Mouse (Mus musculus) bone marrow, adult 2 months (tissue): Measurements from ENCODE around the gene Akap12. TPM values are rescaled to one million over a fixed set of nuclear protein-coding genes. Genes with fewer than 3 reads are reported as not detected.

ENCODE experiments used
- H3K27ac ChIP-seq: fragments of 200-500 bp; 2 replicates; pipeline ENCODE4 v1.5.1; 2012; ENCODE audit warnings: low read depth, mild to moderate bottlenecking, control low read depth, inconsistent platforms, low read length; ENCODE audit not compliant: control insufficient read depth, poor library complexity, insufficient read depth
- H3K4me1 ChIP-seq: fragments of 200-500 bp; 2 replicates; pipeline ENCODE4 v1.6.1; 2011; ENCODE audit warnings: low read length; ENCODE audit not compliant: control insufficient read depth, insufficient read depth
- H3K4me3 ChIP-seq: fragments of 200-500 bp; replicated peaks from 2 replicates; pipeline ENCODE3; 2011; ENCODE audit warnings: mild to moderate bottlenecking, low read depth, low read length, control low read depth; ENCODE audit not compliant: control insufficient read depth
- CTCF ChIP-seq: fragments of 200-500 bp; IDR thresholded peaks from 2 replicates; pipeline ENCODE4 v1.5.1; 2011; ENCODE audit warnings: low read length, control low read depth; ENCODE audit not compliant: control insufficient read depth, insufficient read depth
- POLR2A ChIP-seq: fragments of 200-500 bp; IDR thresholded peaks from 2 replicates; pipeline ENCODE4 v1.6.1; 2011; ENCODE audit warnings: low read depth, mild to moderate bottlenecking, control low read depth, low read length, borderline replicate concordance; ENCODE audit not compliant: control insufficient read depth
- WGBS: fragments of 180-500 bp; shearing (Covaris S2); methylation state at CpG from one replicate; pipeline ENCODE4 v1.1.7; 2018; 5-methylcytosine and 5-hydroxymethylcytosine counted together
- polyA plus RNA-seq: library from polyadenylated mRNA; stranded (reverse); fragments of >200 nt; gene quantifications from 2 replicates; pipeline ENCODE4 v1.2.4, GENCODE M21; 2011; ENCODE audit warnings: low replicate concordance; ENCODE audit not compliant: missing spikeins, insufficient read depth, insufficient read length

Akap12 gene
- polyA plus RNA-seq, 1 experiment: 26.8 TPM

GRCm38 (mm10) chr10:4333319-4333718 is 67.1 kb downstream of the Akap12 start:
- Histone ChIP-seq H3K4me1 (no peaks in the 10 kb centered on the region), H3K4me3 (no peak overlapping the region), H3K27ac (no peak overlapping the region)
- TF ChIP-seq CTCF (peak; percentile 65), POLR2A (no peak)
- 9% methylated on average over 8 of the region's 8 CpGs for WGBS

- TF ChIP-seq POLR2A (no peak), CTCF (no peak)
- Histone ChIP-seq H3K4me1 (no peaks in the 10 kb centered on the region), H3K4me3 (peak overlapping the region; percentile 53), H3K27ac (no peak overlapping the region)
- WGBS: under 1% methylated on average over 27 of the region's 27 CpGs
These were observed 68.0 kb downstream of the Akap12 start for GRCm38 (mm10) chr10:4334039-4334683.

- WGBS: 60% methylated on average over 15 of the region's 15 CpGs
- Histone ChIP-seq H3K4me1 (no peaks in the 10 kb centered on the region), H3K27ac (no peak overlapping the region), H3K4me3 (no peak overlapping the region)
- no peak for TF ChIP-seq POLR2A
- TF ChIP-seq CTCF: no peak
These were observed 72.8 kb downstream of the Akap12 start for GRCm38 (mm10) chr10:4338863-4339461.

GRCm38 (mm10) chr10:4341430-4341829 is 75.2 kb downstream of the Akap12 start:
- no peaks in the 10 kb centered on the region for H3K4me1 ChIP-seq
- 13% methylated on average over 2 of the region's 2 CpGs for WGBS
- no peak overlapping the region for H3K27ac ChIP-seq
- TF ChIP-seq CTCF: peak; percentile 59
- TF ChIP-seq POLR2A: no peak
- H3K4me3 ChIP-seq: no peak overlapping the region

GRCm38 (mm10) chr10:4346489-4347135 is 80.4 kb downstream of the Akap12 start:
- 8% methylated on average over 28 of the region's 28 CpGs for WGBS
- H3K4me3 ChIP-seq: no peak overlapping the region
- no peak overlapping the region for H3K27ac ChIP-seq
- TF ChIP-seq CTCF: peak; percentile 88
- no peak; the same call in 1 of the 2 replicates for TF ChIP-seq POLR2A
- H3K4me1 ChIP-seq: no peaks in the 10 kb centered on the region

GRCm38 (mm10) chr10:4347136-4347492 is 80.9 kb downstream of the Akap12 start:
- H3K27ac ChIP-seq: no peak overlapping the region
- 48% methylated on average over 4 of the region's 4 CpGs for WGBS
- TF ChIP-seq POLR2A (no peak), CTCF (no peak)
- H3K4me3 ChIP-seq: no peak overlapping the region
- H3K4me1 ChIP-seq: no peaks in the 10 kb centered on the region

GRCm38 (mm10) chr10:4347591-4347990 is 81.4 kb downstream of the Akap12 start:
- H3K4me3 ChIP-seq: no peak overlapping the region
- no peak overlapping the region for H3K27ac ChIP-seq
- TF ChIP-seq POLR2A (no peak), CTCF (no peak)
- WGBS: 88% methylated on average over 14 of the region's 14 CpGs
- H3K4me1 ChIP-seq: no peaks in the 10 kb centered on the region
